In genomic region chr7:49102223-49102622, GRCm38 (mm10) we compare ENCODE assay signal across 22 mouse cellular contexts.
DNase-seq lines count a peak whose midpoint lies in the region; ATAC-seq lines count a peak whose summit lies in the region.
"Had no signal": no experiment of that assay in that cellular context is flagged by ENCODE, and none has a peak within 500 bp of the region (broad histone marks: within the 10 kb centered on the region; RNA-seq: fewer than 3 reads in every experiment).

No protein-coding gene starts in this region.

- no peak for ATAC-seq in hindbrain, embryonic 11.5 days (ENCODE audit: low FRiP score)
- no peak for ATAC-seq in neural tube, embryonic 13.5 days (ENCODE audit: low read depth)
- no peak for ATAC-seq in neural tube, embryonic 15.5 days (ENCODE audit: low FRiP score)
- ATAC-seq in midbrain, embryonic 12.5 days (ENCODE audit: low FRiP score, low read depth) = no peak
- ATAC-seq: inflammation-experienced regulatory T-cells, adult 6 months had no signal

- peak overlapping the region; percentile 18; the same call in 1 of the 2 replicates for H3K27ac ChIP-seq in hindbrain, embryonic 10.5 days
- no peak overlapping the region; the same call in 1 of the 2 replicates for H3K27ac ChIP-seq in hindbrain, embryonic 11.5 days (ENCODE audit: low read depth, low read length)
- H3K27ac ChIP-seq in neural tube, embryonic 13.5 days (replicated peaks) = peak overlapping the region; percentile 54; the same call in 1 of the 2 replicates
- no peak overlapping the region for H3K27ac ChIP-seq in neural tube, embryonic 15.5 days (replicated peaks)
- peak overlapping the region; percentile 56 for H3K27ac ChIP-seq in midbrain, embryonic 12.5 days (replicated peaks)
- H3K27ac ChIP-seq: gastrocnemius, adult 2 months; limb, embryonic 10.5 days; liver, embryonic 14.5 days had no signal

- no peak overlapping the region for H3K4me2 ChIP-seq in hindbrain, embryonic 11.5 days (replicated peaks; ENCODE audit: low read depth, low read length)
- H3K4me2 ChIP-seq in neural tube, embryonic 13.5 days = no peak overlapping the region
- no peak overlapping the region for H3K4me2 ChIP-seq in neural tube, embryonic 15.5 days
- H3K4me2 ChIP-seq in midbrain, embryonic 12.5 days (replicated peaks) = no peak overlapping the region
- H3K4me2 ChIP-seq: heart, embryonic 11.5 days had no signal

- H3K4me3 ChIP-seq in hindbrain, embryonic 10.5 days = no peak overlapping the region
- no peak overlapping the region for H3K4me3 ChIP-seq in hindbrain, embryonic 11.5 days (ENCODE audit: low read depth, low read length)
- no peak overlapping the region for H3K4me3 ChIP-seq in neural tube, embryonic 13.5 days
- H3K4me3 ChIP-seq in neural tube, embryonic 15.5 days (replicated peaks) = no peak overlapping the region
- H3K4me3 ChIP-seq in midbrain, embryonic 12.5 days = no peak overlapping the region
- H3K4me3 ChIP-seq: gastrocnemius, adult 2 months; limb, embryonic 10.5 days had no signal

- H3K9ac ChIP-seq in hindbrain, embryonic 11.5 days (ENCODE audit: low read depth, low read length) = no peak overlapping the region
- no peak overlapping the region for H3K9ac ChIP-seq in neural tube, embryonic 13.5 days
- no peak overlapping the region for H3K9ac ChIP-seq in neural tube, embryonic 15.5 days (replicated peaks)
- H3K9ac ChIP-seq in midbrain, embryonic 12.5 days (replicated peaks) = no peak overlapping the region
- H3K9ac ChIP-seq: liver, embryonic 14.5 days had no signal

- no peak for DNase-seq in hindbrain, embryonic 10.5 days (ENCODE audit: low spot score)
- no peak for DNase-seq in hindbrain, embryonic 11.5 days (ENCODE audit: low spot score)
- DNase-seq in retina, postnatal 1 day = peak; percentile 75
- DNase-seq in urinary bladder, postnatal 4 days (ENCODE audit: low spot score in 2 of 2) = no peak
- no peak for DNase-seq in right cerebral cortex, postnatal 14 days
- DNase-seq: B cell, adult 2 months; cerebellum, postnatal 25 days; embryo, embryonic 11 days; gastrocnemius, adult 2 months; heart, postnatal 14 days; kidney, adult 8-10 months; kidney, postnatal 25 days; lung, postnatal 10 days; right cerebral cortex, adult 18-20 months; thymus, postnatal 36 days had no signal

- H3K4me1 ChIP-seq in hindbrain, embryonic 10.5 days (replicated peaks) = peaks cover 68% of the 10 kb centered on the region
- peaks cover 4% of the 10 kb centered on the region; the same call in 1 of the 2 replicates for H3K4me1 ChIP-seq in hindbrain, embryonic 11.5 days (replicated peaks; ENCODE audit: control insufficient read depth, insufficient read depth, low read length)
- H3K4me1 ChIP-seq in neural tube, embryonic 13.5 days (replicated peaks) = peaks cover 61% of the 10 kb centered on the region
- peaks cover 26% of the 10 kb centered on the region; the same call in 1 of the 2 replicates for H3K4me1 ChIP-seq in neural tube, embryonic 15.5 days
- H3K4me1 ChIP-seq in midbrain, embryonic 12.5 days = peaks cover 40% of the 10 kb centered on the region
- H3K4me1 ChIP-seq: limb, embryonic 10.5 days had no signal

- H3K36me3 ChIP-seq in hindbrain, embryonic 10.5 days = no peaks in the 10 kb centered on the region
- H3K36me3 ChIP-seq in hindbrain, embryonic 11.5 days (ENCODE audit: control insufficient read depth, insufficient read depth, low read length) = no peaks in the 10 kb centered on the region
- H3K36me3 ChIP-seq in neural tube, embryonic 13.5 days = no peaks in the 10 kb centered on the region
- no peaks in the 10 kb centered on the region for H3K36me3 ChIP-seq in neural tube, embryonic 15.5 days
- H3K36me3 ChIP-seq in midbrain, embryonic 12.5 days = no peaks in the 10 kb centered on the region
- H3K36me3 ChIP-seq: limb, embryonic 10.5 days had no signal

- H3K9me3 ChIP-seq in hindbrain, embryonic 10.5 days = no peaks in the 10 kb centered on the region
- H3K9me3 ChIP-seq in hindbrain, embryonic 11.5 days (ENCODE audit: control insufficient read depth, low read length) = no peaks in the 10 kb centered on the region
- no peaks in the 10 kb centered on the region for H3K9me3 ChIP-seq in neural tube, embryonic 13.5 days
- no peaks in the 10 kb centered on the region for H3K9me3 ChIP-seq in neural tube, embryonic 15.5 days (replicated peaks)
- no peaks in the 10 kb centered on the region for H3K9me3 ChIP-seq in midbrain, embryonic 12.5 days
- H3K9me3 ChIP-seq: limb, embryonic 10.5 days had no signal

- peaks cover 61% of the 10 kb centered on the region for H3K27me3 ChIP-seq in hindbrain, embryonic 10.5 days (ENCODE audit: insufficient read depth, poor library complexity, severe bottlenecking)
- no peaks in the 10 kb centered on the region for H3K27me3 ChIP-seq in hindbrain, embryonic 11.5 days (ENCODE audit: control insufficient read depth, insufficient read depth, low read length)
- H3K27me3 ChIP-seq in neural tube, embryonic 13.5 days = no peaks in the 10 kb centered on the region
- 0 out of 2 replicates have a peak, but pooled peaks cover 2% of the 10 kb centered on the region for H3K27me3 ChIP-seq in neural tube, embryonic 15.5 days (replicated peaks)
- H3K27me3 ChIP-seq in midbrain, embryonic 12.5 days = peaks cover 65% of the 10 kb centered on the region

- 76% methylated on average over 3 of the region's 3 CpGs for WGBS in hindbrain, embryonic 10.5 days
- 67% methylated on average over 3 of the region's 3 CpGs for WGBS in hindbrain, embryonic 11.5 days
- WGBS in neural tube, embryonic 13.5 days = 46% methylated on average over 3 of the region's 3 CpGs
- WGBS in neural tube, embryonic 15.5 days = 36% methylated on average over 3 of the region's 3 CpGs
- WGBS in midbrain, embryonic 12.5 days = 69% methylated on average over 3 of the region's 3 CpGs

Comparison
In these comparisons a context has a peak if more than half of its experiments do, and no peak if none do; other contexts are left out.
1. H3K27ac ChIP-seq: peak in hindbrain, embryonic 10.5 days (single experiment), neural tube, embryonic 13.5 days (single experiment) and midbrain, embryonic 12.5 days (single experiment); none in hindbrain, embryonic 11.5 days (single experiment) and neural tube, embryonic 15.5 days (single experiment).